Mouse (Mus musculus) embryonic facial prominence, embryonic 14.5 days (tissue): ENCODE measurements around the gene Sacm1l. TPM values are rescaled to one million over a fixed set of nuclear protein-coding genes. Genes with fewer than 3 reads are reported as not detected.

ENCODE experiments used
- ATAC-seq: fragments of 200-750 bp; cut with Nextera tagmentation; 2 replicates; pipeline ENCODE4 v1.8.0; 2017; ENCODE audit warnings: low read depth, moderate number of reproducible peaks, moderate TSS enrichment
- DNase-seq: peaks from one replicate; pipeline ENCODE4 v3.0.0-alpha.2; 2015; ENCODE audit warnings: low spot score
- H3K27ac ChIP-seq: fragments of 300-500 bp; sonication (generic); replicated peaks from 2 replicates; pipeline ENCODE4 v1.5.1; 2014; ENCODE audit warnings: low read depth, mild to moderate bottlenecking, low read length, moderate library complexity
- H3K27me3 ChIP-seq: fragments of 300-500 bp; sonication (generic); replicated peaks from 2 replicates; pipeline ENCODE4 v1.6.1; 2014; ENCODE audit warnings: low read length; ENCODE audit not compliant: control insufficient read depth, insufficient read depth
- H3K36me3 ChIP-seq: fragments of 300-500 bp; sonication (generic); 2 replicates; pipeline ENCODE4 v1.6.1; 2014; ENCODE audit warnings: low read length, mixed read lengths; ENCODE audit not compliant: control insufficient read depth, insufficient read depth
- H3K4me1 ChIP-seq: fragments of 300-500 bp; sonication (generic); 2 replicates; pipeline ENCODE4 v1.6.1; 2014; ENCODE audit warnings: antibody characterized with exemption, low read length; ENCODE audit not compliant: control insufficient read depth, insufficient read depth
- H3K4me2 ChIP-seq: fragments of 300-500 bp; sonication (generic); 2 replicates; pipeline ENCODE4 v1.6.1; 2014; ENCODE audit warnings: low read depth, mild to moderate bottlenecking, low read length, moderate library complexity, mixed read lengths
- H3K4me3 ChIP-seq: fragments of 300-500 bp; sonication (generic); 2 replicates; pipeline ENCODE4 v1.5.1; 2014; ENCODE audit warnings: low read depth, mild to moderate bottlenecking, low read length
- H3K9ac ChIP-seq: fragments of 300-500 bp; sonication (generic); 2 replicates; pipeline ENCODE4 v1.6.1; 2014; ENCODE audit warnings: low read depth, mild to moderate bottlenecking, low read length, moderate library complexity, mixed read lengths
- H3K9me3 ChIP-seq: fragments of 300-500 bp; sonication (generic); 2 replicates; pipeline ENCODE4 v1.6.1; 2016; ENCODE audit warnings: low read length; ENCODE audit not compliant: control insufficient read depth
- WGBS: fragments of 180-500 bp; shearing (Covaris S2); extraction: QIAGEN DNeasy Blood & Tissue Kit; methylation state at CpG from one replicate; pipeline ENCODE4 v1.1.7; 2014; 5-methylcytosine and 5-hydroxymethylcytosine counted together
- polyA plus RNA-seq: library from polyadenylated mRNA; unstranded; fragments of >200 nt; fragmentation: Nextera tagmentation; extraction: Ambion mirVana; gene quantifications from 2 replicates; pipeline ENCODE4 v1.2.1, GENCODE M21; 2014

The Sacm1l gene
- polyA plus RNA-seq, 1 experiment from 2014 or later: 53.3 TPM

GRCm38 (mm10) chr9:123625821-123626220 lies 96.3 kb downstream of the Sacm1l start:
- no peaks in the 10 kb centered on the region for H3K9me3 ChIP-seq
- no peaks in the 10 kb centered on the region for H3K36me3 ChIP-seq
- H3K27me3 ChIP-seq: no peaks in the 10 kb centered on the region
- 93% methylated on average over 10 of the region's 11 CpGs for WGBS
- H3K4me1 ChIP-seq: no peaks in the 10 kb centered on the region
- H3K9ac ChIP-seq: no peak overlapping the region
- DNase-seq (no peak), ATAC-seq (no peak)
- H3K4me2 ChIP-seq: no peak overlapping the region
- no peak overlapping the region for H3K27ac ChIP-seq
- H3K4me3 ChIP-seq: no peak overlapping the region

GRCm38 (mm10) chr9:123631666-123632065 lies 102.1 kb downstream of the Sacm1l start:
- Histone ChIP-seq H3K4me1 (no peaks in the 10 kb centered on the region), H3K27ac (no peak overlapping the region), H3K36me3 (no peaks in the 10 kb centered on the region), H3K9ac (no peak overlapping the region), H3K4me3 (no peak overlapping the region), H3K9me3 (no peaks in the 10 kb centered on the region), H3K4me2 (no peak overlapping the region), H3K27me3 (no peaks in the 10 kb centered on the region)
- whole genome bisulfite sequencing: 81% methylated on average over 3 of the region's 3 CpGs
- ATAC-seq (no peak), DNase-seq (no peak)

- no peaks in the 10 kb centered on the region for H3K9me3 ChIP-seq
- H3K4me3 ChIP-seq: no peak within 1 kb of the TSS
- no peaks in the 10 kb centered on the region for H3K36me3 ChIP-seq
- no peak within 1 kb of the TSS for H3K4me2 ChIP-seq
- DNase-seq: no peak
- no peak within 1 kb of the TSS for H3K9ac ChIP-seq
- WGBS: 76% methylated on average over 6 of the region's 6 CpGs
- H3K27ac ChIP-seq: no peak within 1 kb of the TSS
- H3K27me3 ChIP-seq: no peaks in the 10 kb centered on the region
- no peaks in the 10 kb centered on the region for H3K4me1 ChIP-seq
- no peak for ATAC-seq
Observed at GRCm38 (mm10) chr9:123632281-123632680, 102.7 kb downstream of the Sacm1l start, which contains the start of gene Slc6a20b. Slc6a20b (minus strand) TSS chr9:123632565.

GRCm38 (mm10) chr9:123632993-123633392 lies 103.4 kb downstream of the Sacm1l start:
- WGBS: 83% methylated on average over 3 of the region's 3 CpGs
- Histone ChIP-seq H3K36me3 (no peaks in the 10 kb centered on the region), H3K4me2 (no peak overlapping the region), H3K9me3 (no peaks in the 10 kb centered on the region), H3K27me3 (no peaks in the 10 kb centered on the region), H3K4me3 (no peak overlapping the region), H3K27ac (no peak overlapping the region), H3K4me1 (no peaks in the 10 kb centered on the region), H3K9ac (no peak overlapping the region)
- DNase-seq (no peak), ATAC-seq (no peak)

- Histone ChIP-seq H3K27ac (no peak overlapping the region), H3K36me3 (no peaks in the 10 kb centered on the region), H3K27me3 (no peaks in the 10 kb centered on the region), H3K4me1 (no peaks in the 10 kb centered on the region), H3K4me3 (no peak overlapping the region), H3K9ac (no peak overlapping the region), H3K9me3 (no peaks in the 10 kb centered on the region), H3K4me2 (no peak overlapping the region)
- WGBS: 68% methylated on average over 5 of the region's 5 CpGs
- ATAC-seq: no peak
- DNase-seq: no peak
Observed at GRCm38 (mm10) chr9:123636771-123637170, 107.2 kb downstream of the Sacm1l start.

GRCm38 (mm10) chr9:123638231-123638630 lies 108.7 kb downstream of the Sacm1l start:
- H3K4me2 ChIP-seq: no peak overlapping the region
- DNase-seq (no peak), ATAC-seq (no peak)
- H3K36me3 ChIP-seq: no peaks in the 10 kb centered on the region
- no peaks in the 10 kb centered on the region for H3K4me1 ChIP-seq
- H3K9me3 ChIP-seq: no peaks in the 10 kb centered on the region
- H3K4me3 ChIP-seq: no peak overlapping the region
- H3K27me3 ChIP-seq: no peaks in the 10 kb centered on the region
- no peak overlapping the region for H3K27ac ChIP-seq
- no peak overlapping the region for H3K9ac ChIP-seq

GRCm38 (mm10) chr9:123638668-123639089 lies 109.1 kb downstream of the Sacm1l start:
- Histone ChIP-seq H3K27me3 (no peaks in the 10 kb centered on the region), H3K4me2 (no peak overlapping the region), H3K9me3 (no peaks in the 10 kb centered on the region), H3K9ac (no peak overlapping the region), H3K36me3 (no peaks in the 10 kb centered on the region), H3K4me3 (no peak overlapping the region), H3K27ac (no peak overlapping the region), H3K4me1 (no peaks in the 10 kb centered on the region)
- ATAC-seq (no peak), DNase-seq (peak; percentile 41)
- 47% methylated on average over 1 of the region's 1 CpGs for WGBS

- no peak overlapping the region for H3K27ac ChIP-seq
- no peaks in the 10 kb centered on the region for H3K4me1 ChIP-seq
- no peaks in the 10 kb centered on the region for H3K36me3 ChIP-seq
- WGBS: 65% methylated on average over 1 of the region's 1 CpGs
- ATAC-seq (no peak), DNase-seq (no peak)
- no peaks in the 10 kb centered on the region for H3K9me3 ChIP-seq
- H3K27me3 ChIP-seq: no peaks in the 10 kb centered on the region
- H3K4me3 ChIP-seq: no peak overlapping the region
- no peak overlapping the region for H3K4me2 ChIP-seq
- H3K9ac ChIP-seq: no peak overlapping the region
Observed at GRCm38 (mm10) chr9:123640106-123640505, 110.5 kb downstream of the Sacm1l start.
